Mouse (Mus musculus) liver, embryonic 16.5 days (tissue): ENCODE measurements around the gene Slc6a14. TPM values are rescaled to one million over a fixed set of nuclear protein-coding genes. Genes with fewer than 3 reads are reported as not detected.

Source experiments
- polyA plus RNA-seq: library from polyadenylated mRNA; unstranded; fragments of >200 nt; fragmentation: Nextera tagmentation; extraction: Ambion mirVana; gene quantifications from 2 replicates; pipeline ENCODE4 v1.2.1, GENCODE M21; 2015

Slc6a14 gene
- polyA plus RNA-seq, 1 experiment from 2014 or later, result not detected

Other genes starting within 250 kb of the Slc6a14 start
- 1.4 and 2.0 TPM in 2 replicates for gene Agtr2, start 230.4 kb upstream of the Slc6a14 start, polyA plus RNA-seq
- not detected in 2 replicates for gene Gm28269, start 30.2 kb downstream of the Slc6a14 start, polyA plus RNA-seq